Mouse (Mus musculus) heart, embryonic 16.5 days (tissue): ENCODE results near the gene Ssr2. TPM values are rescaled to one million over a fixed set of nuclear protein-coding genes. Genes with fewer than 3 reads are reported as not detected.

Source experiments
- ATAC-seq: fragments of 200-750 bp; cut with Nextera tagmentation; replicated peaks from 2 replicates; pipeline ENCODE4 v1.8.0; 2017; ENCODE audit warnings: moderate number of reproducible peaks; ENCODE audit not compliant: insufficient read depth, low FRiP score; ENCODE audit errors: extremely low read depth
- H3K27ac ChIP-seq: fragments of 300-500 bp; sonication (generic); 2 replicates; pipeline ENCODE4 v1.5.1; 2014; ENCODE audit warnings: mild to moderate bottlenecking, low read length, control low read depth, moderate library complexity
- H3K27me3 ChIP-seq: fragments of 300-500 bp; sonication (generic); 2 replicates; pipeline ENCODE4 v1.6.1; 2014; ENCODE audit warnings: low read length, mixed read lengths; ENCODE audit not compliant: control insufficient read depth, insufficient read depth
- H3K36me3 ChIP-seq: fragments of 300-500 bp; sonication (generic); 2 replicates; pipeline ENCODE4 v1.6.1; 2014; ENCODE audit not compliant: control insufficient read depth, insufficient read depth
- H3K4me1 ChIP-seq: fragments of 300-500 bp; sonication (generic); 2 replicates; pipeline ENCODE4 v1.6.1; 2014; ENCODE audit warnings: low read length, mixed read lengths; ENCODE audit not compliant: control insufficient read depth, insufficient read depth
- H3K4me2 ChIP-seq: fragments of 300-500 bp; sonication (generic); 2 replicates; pipeline ENCODE4 v1.6.1; 2014; ENCODE audit warnings: low read depth, mild to moderate bottlenecking, control low read depth, low read length
- H3K4me3 ChIP-seq: fragments of 300-500 bp; sonication (generic); 2 replicates; pipeline ENCODE4 v1.5.1; 2014; ENCODE audit warnings: mild to moderate bottlenecking, control low read depth, low read length
- H3K9ac ChIP-seq: fragments of 300-500 bp; sonication (generic); 2 replicates; pipeline ENCODE4 v1.6.1; 2014; ENCODE audit warnings: low read length, control low read depth
- H3K9me3 ChIP-seq: fragments of 300-500 bp; sonication (generic); replicated peaks from 2 replicates; pipeline ENCODE4 v1.6.1; 2016; ENCODE audit warnings: low read length; ENCODE audit not compliant: control insufficient read depth
- WGBS: fragments of 180-500 bp; shearing (Covaris S2); extraction: QIAGEN DNeasy Blood & Tissue Kit; methylation state at CpG from one replicate; pipeline ENCODE4 v1.1.7; 2014; 5-methylcytosine and 5-hydroxymethylcytosine counted together
- polyA plus RNA-seq: library from polyadenylated mRNA; unstranded; fragments of >200 nt; fragmentation: Nextera tagmentation; extraction: Ambion mirVana; gene quantifications from 2 replicates; pipeline ENCODE4 v1.2.1, GENCODE M21; 2015

The Ssr2 gene
- polyA plus RNA-seq, 1 experiment from 2014 or later: 136 TPM

GRCm38 (mm10) chr3:88621537-88622112 is 45.9 kb downstream of the Ssr2 start:
- ATAC-seq: peak; percentile 20
- peaks cover 62% of the 10 kb centered on the region for H3K4me1 ChIP-seq
- no peaks in the 10 kb centered on the region for H3K36me3 ChIP-seq
- H3K4me3 ChIP-seq: peak overlapping the region; percentile 91
- no peaks in the 10 kb centered on the region for H3K27me3 ChIP-seq
- under 1% methylated on average over 36 of the region's 36 CpGs for WGBS
- peak overlapping the region; percentile 96 for H3K4me2 ChIP-seq
- H3K9me3 ChIP-seq: no peaks in the 10 kb centered on the region
- H3K27ac ChIP-seq: peak overlapping the region; percentile 98
- peak overlapping the region; percentile 98 for H3K9ac ChIP-seq

DNA sequence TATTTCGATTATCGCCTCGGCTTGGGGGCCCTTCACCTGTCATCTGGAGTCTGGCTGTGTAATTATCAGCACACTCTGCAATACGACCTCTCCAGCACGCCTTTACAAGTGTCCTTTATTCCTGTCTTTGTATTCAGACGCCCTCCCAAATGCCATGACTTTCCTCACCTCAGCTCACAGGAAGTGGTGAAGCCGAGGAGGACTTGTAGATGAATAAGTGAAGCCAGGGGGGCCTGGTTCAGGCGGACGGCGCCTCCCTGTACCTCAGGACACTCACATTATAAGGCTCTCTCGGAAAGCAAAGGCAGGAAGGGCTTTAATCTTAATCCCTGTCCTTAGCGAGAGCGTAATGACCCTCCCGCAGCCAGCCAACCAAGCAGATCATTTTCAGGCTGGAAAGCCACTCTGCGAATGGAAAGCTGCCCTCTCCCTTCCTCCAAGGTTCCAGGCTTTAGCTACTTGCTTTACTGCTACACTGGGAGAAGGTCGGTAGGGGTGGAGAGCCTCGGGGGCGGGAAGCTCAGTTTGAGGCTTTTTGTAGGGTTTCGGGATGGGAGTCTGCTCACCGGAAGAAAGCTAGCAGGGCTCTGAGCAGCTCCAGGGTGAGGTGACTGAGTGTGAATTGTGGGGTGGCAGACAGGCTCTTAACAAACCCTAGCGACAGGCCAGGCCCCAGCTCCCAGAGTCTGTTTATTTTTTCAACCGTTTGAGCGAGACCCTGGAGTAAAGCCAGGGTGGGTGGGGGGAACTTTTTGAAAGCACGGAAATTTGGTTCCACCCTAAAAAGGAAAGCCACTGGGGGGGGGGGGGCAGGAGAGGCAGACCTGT is 46.7 kb downstream of the Ssr2 start:
- H3K27ac ChIP-seq: peak overlapping the region; percentile 98
- H3K36me3 ChIP-seq: no peaks in the 10 kb centered on the region
- H3K27me3 ChIP-seq: no peaks in the 10 kb centered on the region
- H3K9me3 ChIP-seq: no peaks in the 10 kb centered on the region
- WGBS: under 1% methylated on average over 24 of the region's 24 CpGs
- H3K4me2 ChIP-seq: peak overlapping the region; percentile 96
- peak overlapping the region; percentile 98 for H3K9ac ChIP-seq
- peak overlapping the region; percentile 91 for H3K4me3 ChIP-seq
- ATAC-seq: no peak
- peaks cover 66% of the 10 kb centered on the region for H3K4me1 ChIP-seq

DNA sequence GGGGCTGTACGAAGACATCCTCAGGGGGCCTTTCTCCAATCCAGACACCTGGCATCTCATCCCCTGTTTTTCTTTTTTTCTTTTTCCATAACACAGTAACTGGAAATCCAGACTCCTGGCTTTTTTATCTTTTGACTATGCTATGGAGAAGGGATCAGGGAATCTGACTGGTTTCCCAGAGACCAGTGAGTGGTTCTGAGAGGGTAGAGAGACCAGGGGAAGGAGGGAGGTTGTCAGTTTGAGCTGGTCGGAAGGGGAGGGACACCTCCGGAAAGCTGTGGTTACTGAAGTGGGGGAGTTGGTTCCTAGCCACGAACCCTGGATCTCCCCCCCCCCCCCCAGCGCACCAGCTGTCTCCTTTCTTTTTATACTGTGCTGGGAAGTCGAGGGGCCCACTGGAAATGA is 47.3 kb downstream of the Ssr2 start:
- H3K4me1 ChIP-seq: peaks cover 68% of the 10 kb centered on the region
- no peaks in the 10 kb centered on the region for H3K9me3 ChIP-seq
- ATAC-seq: peak; percentile 20
- peak overlapping the region; percentile 98 for H3K9ac ChIP-seq
- no peaks in the 10 kb centered on the region for H3K36me3 ChIP-seq
- no peaks in the 10 kb centered on the region for H3K27me3 ChIP-seq
- peak overlapping the region; percentile 98 for H3K27ac ChIP-seq
- H3K4me2 ChIP-seq: peak overlapping the region; percentile 96
- WGBS: 1% methylated on average over 6 of the region's 6 CpGs
- peak overlapping the region; percentile 91 for H3K4me3 ChIP-seq

GRCm38 (mm10) chr3:88623346-88624135 is 47.9 kb downstream of the Ssr2 start:
- Histone ChIP-seq H3K9me3 (no peaks in the 10 kb centered on the region), H3K4me1 (peaks cover 68% of the 10 kb centered on the region), H3K9ac (peak overlapping the region; percentile 98), H3K4me3 (peak overlapping the region; percentile 91), H3K27me3 (no peaks in the 10 kb centered on the region), H3K36me3 (no peaks in the 10 kb centered on the region), H3K27ac (peak overlapping the region; percentile 98), H3K4me2 (peak overlapping the region; percentile 96)
- WGBS: 3% methylated on average over 15 of the region's 15 CpGs
- ATAC-seq: 0 out of 2 replicates have a peak, but pooled peaks have one; percentile 4

DNA sequence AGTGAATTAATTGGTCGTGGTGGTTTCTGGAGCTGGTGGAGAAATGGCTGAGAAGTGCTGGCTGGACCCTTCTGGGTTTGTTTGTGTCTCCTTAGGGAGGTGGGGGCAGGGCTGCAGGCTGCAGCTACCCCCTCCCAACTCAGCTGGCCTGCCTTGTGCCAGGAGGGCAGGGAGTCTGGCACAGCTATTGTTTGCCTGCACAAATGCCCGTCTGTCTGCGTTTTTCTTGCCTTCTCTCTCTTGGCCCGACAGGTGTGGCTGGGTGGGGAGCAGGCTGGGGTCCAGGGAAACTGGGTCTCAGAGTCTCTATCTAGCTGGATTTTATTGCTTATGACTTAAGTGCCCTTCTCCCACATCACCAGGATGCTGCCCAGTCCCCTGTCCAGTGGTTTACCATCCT is 48.6 kb downstream of the Ssr2 start:
- peak overlapping the region; percentile 98 for H3K9ac ChIP-seq
- peak overlapping the region; percentile 91 for H3K4me3 ChIP-seq
- no peaks in the 10 kb centered on the region for H3K27me3 ChIP-seq
- H3K4me1 ChIP-seq: peaks cover 68% of the 10 kb centered on the region
- WGBS: 42% methylated on average over 4 of the region's 4 CpGs
- H3K4me2 ChIP-seq: peak overlapping the region; percentile 96
- no peaks in the 10 kb centered on the region for H3K9me3 ChIP-seq
- H3K27ac ChIP-seq: peak overlapping the region; percentile 98
- ATAC-seq: no peak
- no peaks in the 10 kb centered on the region for H3K36me3 ChIP-seq

DNA sequence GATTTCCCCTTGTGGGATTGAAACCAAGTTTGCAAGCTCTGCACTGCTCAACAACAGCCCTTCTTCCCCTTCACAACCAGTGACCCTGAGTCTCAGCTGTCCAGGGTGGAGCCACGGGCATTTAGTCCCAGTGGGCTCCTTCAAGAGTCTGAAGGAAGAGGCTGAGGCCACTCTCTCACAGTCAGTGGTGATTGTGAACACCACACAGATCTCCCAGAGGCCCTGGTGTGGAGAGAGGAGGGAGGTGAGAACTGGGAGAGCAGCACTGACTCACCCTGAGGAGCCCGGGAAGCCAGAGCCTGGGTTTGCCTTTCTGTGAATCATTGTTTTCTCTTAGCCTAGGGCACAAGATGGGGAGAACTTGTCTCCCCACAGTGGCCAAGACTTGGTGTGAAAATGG is 49.3 kb downstream of the Ssr2 start:
- Histone ChIP-seq H3K36me3 (peaks cover 3% of the 10 kb centered on the region; the same call in 1 of the 2 replicates), H3K4me1 (peaks cover 68% of the 10 kb centered on the region), H3K9me3 (no peaks in the 10 kb centered on the region), H3K4me2 (peak overlapping the region; percentile 96), H3K9ac (peak overlapping the region; percentile 98), H3K27ac (peak overlapping the region; percentile 98), H3K4me3 (no peak overlapping the region), H3K27me3 (no peaks in the 10 kb centered on the region)
- no peak for ATAC-seq
- WGBS: 25% methylated on average over 2 of the region's 2 CpGs

DNA sequence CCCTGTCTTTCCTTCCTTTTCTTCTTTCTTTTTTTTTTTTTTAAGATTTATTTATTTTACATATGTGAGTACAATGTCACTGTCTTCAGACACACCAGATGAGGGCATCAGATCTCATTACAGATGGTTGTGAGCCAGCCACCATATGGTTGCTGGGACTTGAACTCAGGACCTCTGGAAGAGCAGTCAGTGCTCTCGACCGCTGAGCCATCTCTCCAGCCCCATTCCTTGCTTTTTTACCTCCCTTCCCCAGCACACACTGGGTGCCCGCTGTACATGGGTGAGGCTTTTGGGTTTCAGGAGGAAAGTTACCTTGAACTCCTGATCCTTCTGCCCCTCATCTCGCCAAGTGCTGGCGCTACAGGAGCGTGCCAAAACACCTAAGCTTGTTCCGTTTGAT is 49.9 kb downstream of the Ssr2 start:
- no peak overlapping the region; the same call in 1 of the 2 replicates for H3K4me2 ChIP-seq
- H3K9ac ChIP-seq: no peak overlapping the region; the same call in 1 of the 2 replicates
- peaks cover 6% of the 10 kb centered on the region; the same call in 1 of the 2 replicates for H3K36me3 ChIP-seq
- peaks cover 69% of the 10 kb centered on the region for H3K4me1 ChIP-seq
- WGBS: 84% methylated on average over 7 of the region's 7 CpGs
- no peaks in the 10 kb centered on the region for H3K27me3 ChIP-seq
- no peak for ATAC-seq
- H3K27ac ChIP-seq: no peak overlapping the region; the same call in 1 of the 2 replicates
- H3K9me3 ChIP-seq: no peaks in the 10 kb centered on the region
- no peak overlapping the region for H3K4me3 ChIP-seq

GRCm38 (mm10) chr3:88626316-88626715 is 50.6 kb downstream of the Ssr2 start:
- Histone ChIP-seq H3K9ac (peak overlapping the region; percentile 3; the same call in 1 of the 2 replicates), H3K4me1 (peaks cover 77% of the 10 kb centered on the region), H3K27ac (no peak overlapping the region; the same call in 1 of the 2 replicates), H3K4me3 (no peak overlapping the region), H3K27me3 (no peaks in the 10 kb centered on the region), H3K36me3 (peaks cover 6% of the 10 kb centered on the region; the same call in 1 of the 2 replicates), H3K9me3 (no peaks in the 10 kb centered on the region), H3K4me2 (peak overlapping the region; percentile 21; the same call in 1 of the 2 replicates)
- WGBS: 52% methylated on average over 7 of the region's 7 CpGs
- no peak for ATAC-seq
